Mouse (Mus musculus): ENCODE measurements around the gene Mdga1. TPM values are rescaled to one million over a fixed set of nuclear protein-coding genes. Genes with fewer than 3 reads are reported as not detected.

Gene Mdga1
- polyA plus RNA-seq, 1 experiment from 2014 or later: 2.5 TPM

- Histone ChIP-seq H3K27me3 (ENCODE audit: control insufficient read depth, insufficient read depth, low read length) (no peaks in the 10 kb centered on the region), H3K4me3 (ENCODE audit: low read depth, low read length) (no peak overlapping the region), H3K4me2 (ENCODE audit: low read depth) (no peak overlapping the region), H3K9me3 (ENCODE audit: control insufficient read depth, low read length) (no peaks in the 10 kb centered on the region), H3K4me1 (ENCODE audit: control insufficient read depth, insufficient read depth, low read length) (no peaks in the 10 kb centered on the region), H3K27ac (ENCODE audit: low read depth, low read length) (no peak overlapping the region), H3K9ac (ENCODE audit: low read length) (no peak overlapping the region), H3K36me3 (ENCODE audit: control insufficient read depth, insufficient read depth, low read length) (no peaks in the 10 kb centered on the region)
- no peak for ATAC-seq (ENCODE audit: insufficient read depth, low FRiP score, low TSS enrichment)
- 91% methylated on average over 11 of the region's 11 CpGs for WGBS
- no peak for DNase-seq (ENCODE audit: low spot score)
Observed at GRCm38 (mm10) chr17:29831696-29832095, 138.2 kb downstream of the Mdga1 start.

- Histone ChIP-seq H3K4me2 (ENCODE audit: low read depth) (no peak overlapping the region), H3K4me3 (ENCODE audit: low read depth, low read length) (no peak overlapping the region), H3K27me3 (ENCODE audit: control insufficient read depth, insufficient read depth, low read length) (no peaks in the 10 kb centered on the region), H3K9me3 (ENCODE audit: control insufficient read depth, low read length) (no peaks in the 10 kb centered on the region), H3K36me3 (ENCODE audit: control insufficient read depth, insufficient read depth, low read length) (no peaks in the 10 kb centered on the region), H3K9ac (ENCODE audit: low read length) (no peak overlapping the region), H3K27ac (ENCODE audit: low read depth, low read length) (no peak overlapping the region), H3K4me1 (ENCODE audit: control insufficient read depth, insufficient read depth, low read length) (no peaks in the 10 kb centered on the region)
- WGBS: 75% methylated on average over 7 of the region's 7 CpGs
- DNase-seq (ENCODE audit: low spot score) (no peak), ATAC-seq (ENCODE audit: insufficient read depth, low FRiP score, low TSS enrichment) (no peak)
Observed at GRCm38 (mm10) chr17:29829136-29829535, 140.8 kb downstream of the Mdga1 start.

- Histone ChIP-seq H3K36me3 (ENCODE audit: control insufficient read depth, insufficient read depth, low read length) (no peaks in the 10 kb centered on the region), H3K27me3 (ENCODE audit: control insufficient read depth, insufficient read depth, low read length) (no peaks in the 10 kb centered on the region), H3K9ac (ENCODE audit: low read length) (no peak overlapping the region), H3K4me1 (ENCODE audit: control insufficient read depth, insufficient read depth, low read length) (no peaks in the 10 kb centered on the region), H3K9me3 (ENCODE audit: control insufficient read depth, low read length) (no peaks in the 10 kb centered on the region), H3K4me3 (ENCODE audit: low read depth, low read length) (no peak overlapping the region), H3K27ac (ENCODE audit: low read depth, low read length) (no peak overlapping the region), H3K4me2 (ENCODE audit: low read depth) (no peak overlapping the region)
- DNase-seq (ENCODE audit: low spot score) (no peak), ATAC-seq (ENCODE audit: insufficient read depth, low FRiP score, low TSS enrichment) (no peak)
- 58% methylated on average over 5 of the region's 5 CpGs for WGBS
Observed at GRCm38 (mm10) chr17:29827602-29828001, 142.3 kb downstream of the Mdga1 start.

- no peaks in the 10 kb centered on the region for H3K36me3 ChIP-seq (ENCODE audit: control insufficient read depth, insufficient read depth, low read length)
- no peaks in the 10 kb centered on the region for H3K9me3 ChIP-seq (ENCODE audit: control insufficient read depth, low read length)
- no peaks in the 10 kb centered on the region for H3K4me1 ChIP-seq (ENCODE audit: control insufficient read depth, insufficient read depth, low read length)
- H3K27me3 ChIP-seq (ENCODE audit: control insufficient read depth, insufficient read depth, low read length): no peaks in the 10 kb centered on the region
- H3K27ac ChIP-seq (ENCODE audit: low read depth, low read length): no peak overlapping the region
- no peak for DNase-seq (ENCODE audit: low spot score)
- H3K4me2 ChIP-seq (ENCODE audit: low read depth): no peak overlapping the region
- no peak for ATAC-seq (ENCODE audit: insufficient read depth, low FRiP score, low TSS enrichment)
- WGBS: 85% methylated on average over 4 of the region's 4 CpGs
- no peak overlapping the region for H3K4me3 ChIP-seq (ENCODE audit: low read depth, low read length)
- H3K9ac ChIP-seq (ENCODE audit: low read length): no peak overlapping the region
Observed at GRCm38 (mm10) chr17:29824512-29825120, 145.3 kb downstream of the Mdga1 start.

- 62% methylated on average over 5 of the region's 5 CpGs for WGBS
- Histone ChIP-seq H3K36me3 (ENCODE audit: control insufficient read depth, insufficient read depth, low read length) (no peaks in the 10 kb centered on the region), H3K4me3 (ENCODE audit: low read depth, low read length) (no peak overlapping the region), H3K9me3 (ENCODE audit: control insufficient read depth, low read length) (no peaks in the 10 kb centered on the region), H3K9ac (ENCODE audit: low read length) (no peak overlapping the region), H3K4me2 (ENCODE audit: low read depth) (no peak overlapping the region), H3K27me3 (ENCODE audit: control insufficient read depth, insufficient read depth, low read length) (no peaks in the 10 kb centered on the region), H3K4me1 (ENCODE audit: control insufficient read depth, insufficient read depth, low read length) (no peaks in the 10 kb centered on the region), H3K27ac (ENCODE audit: low read depth, low read length) (no peak overlapping the region)
- no peak for DNase-seq (ENCODE audit: low spot score)
- ATAC-seq (ENCODE audit: insufficient read depth, low FRiP score, low TSS enrichment): no peak
Observed at GRCm38 (mm10) chr17:29824208-29824509, 145.7 kb downstream of the Mdga1 start.

GRCm38 (mm10) chr17:29823439-29824207 is 146.3 kb downstream of the Mdga1 start:
- H3K4me1 ChIP-seq (ENCODE audit: control insufficient read depth, insufficient read depth, low read length): no peaks in the 10 kb centered on the region
- no peaks in the 10 kb centered on the region for H3K27me3 ChIP-seq (ENCODE audit: control insufficient read depth, insufficient read depth, low read length)
- H3K9ac ChIP-seq (ENCODE audit: low read length): no peak overlapping the region
- ATAC-seq (ENCODE audit: insufficient read depth, low FRiP score, low TSS enrichment) (no peak), DNase-seq (ENCODE audit: low spot score) (no peak)
- no peak overlapping the region for H3K4me3 ChIP-seq (ENCODE audit: low read depth, low read length)
- no peak overlapping the region for H3K27ac ChIP-seq (ENCODE audit: low read depth, low read length)
- 75% methylated on average over 14 of the region's 14 CpGs for WGBS
- no peak overlapping the region for H3K4me2 ChIP-seq (ENCODE audit: low read depth)
- no peaks in the 10 kb centered on the region for H3K9me3 ChIP-seq (ENCODE audit: control insufficient read depth, low read length)
- no peaks in the 10 kb centered on the region for H3K36me3 ChIP-seq (ENCODE audit: control insufficient read depth, insufficient read depth, low read length)

- H3K27me3 ChIP-seq (ENCODE audit: control insufficient read depth, insufficient read depth, low read length): no peaks in the 10 kb centered on the region
- DNase-seq (ENCODE audit: low spot score) (no peak), ATAC-seq (ENCODE audit: insufficient read depth, low FRiP score, low TSS enrichment) (no peak)
- H3K4me3 ChIP-seq (ENCODE audit: low read depth, low read length): no peak overlapping the region
- no peaks in the 10 kb centered on the region for H3K9me3 ChIP-seq (ENCODE audit: control insufficient read depth, low read length)
- H3K4me2 ChIP-seq (ENCODE audit: low read depth): no peak overlapping the region
- no peak overlapping the region for H3K9ac ChIP-seq (ENCODE audit: low read length)
- no peak overlapping the region for H3K27ac ChIP-seq (ENCODE audit: low read depth, low read length)
- 93% methylated on average over 3 of the region's 3 CpGs for WGBS
- H3K36me3 ChIP-seq (ENCODE audit: control insufficient read depth, insufficient read depth, low read length): no peaks in the 10 kb centered on the region
- H3K4me1 ChIP-seq (ENCODE audit: control insufficient read depth, insufficient read depth, low read length): no peaks in the 10 kb centered on the region
Observed at GRCm38 (mm10) chr17:29819608-29820007, 150.3 kb downstream of the Mdga1 start.

- H3K27me3 ChIP-seq (ENCODE audit: control insufficient read depth, insufficient read depth, low read length): no peaks in the 10 kb centered on the region
- H3K4me2 ChIP-seq (ENCODE audit: low read depth): no peak overlapping the region
- no peak overlapping the region for H3K9ac ChIP-seq (ENCODE audit: low read length)
- H3K4me1 ChIP-seq (ENCODE audit: control insufficient read depth, insufficient read depth, low read length): no peaks in the 10 kb centered on the region
- DNase-seq (ENCODE audit: low spot score): no peak
- H3K27ac ChIP-seq (ENCODE audit: low read depth, low read length): no peak overlapping the region
- no peaks in the 10 kb centered on the region for H3K36me3 ChIP-seq (ENCODE audit: control insufficient read depth, insufficient read depth, low read length)
- no peak overlapping the region for H3K4me3 ChIP-seq (ENCODE audit: low read depth, low read length)
- WGBS: 83% methylated on average over 7 of the region's 7 CpGs
- ATAC-seq (ENCODE audit: insufficient read depth, low FRiP score, low TSS enrichment): no peak
- no peaks in the 10 kb centered on the region for H3K9me3 ChIP-seq (ENCODE audit: control insufficient read depth, low read length)
Observed at GRCm38 (mm10) chr17:29818989-29819388, 150.9 kb downstream of the Mdga1 start.

- Histone ChIP-seq H3K4me2 (ENCODE audit: low read depth) (no peak overlapping the region), H3K4me3 (ENCODE audit: low read depth, low read length) (no peak overlapping the region), H3K27ac (ENCODE audit: low read depth, low read length) (no peak overlapping the region), H3K9ac (ENCODE audit: low read length) (no peak overlapping the region), H3K4me1 (ENCODE audit: control insufficient read depth, insufficient read depth, low read length) (no peaks in the 10 kb centered on the region), H3K27me3 (ENCODE audit: control insufficient read depth, insufficient read depth, low read length) (no peaks in the 10 kb centered on the region), H3K9me3 (ENCODE audit: control insufficient read depth, low read length) (no peaks in the 10 kb centered on the region), H3K36me3 (ENCODE audit: control insufficient read depth, insufficient read depth, low read length) (no peaks in the 10 kb centered on the region)
- ATAC-seq (ENCODE audit: insufficient read depth, low FRiP score, low TSS enrichment) (no peak), DNase-seq (ENCODE audit: low spot score) (no peak)
- 31% methylated on average over 11 of the region's 11 CpGs for WGBS
Observed at GRCm38 (mm10) chr17:29818264-29818945, 151.5 kb downstream of the Mdga1 start.
